Mouse (Mus musculus) hindbrain, embryonic 15.5 days (tissue): ENCODE results near the gene Brsk2. TPM values are rescaled to one million over a fixed set of nuclear protein-coding genes. Genes with fewer than 3 reads are reported as not detected.

Experiments used
- ATAC-seq: fragments of 200-750 bp; cut with Nextera tagmentation; 2 replicates; pipeline ENCODE4 v1.8.0; 2017; ENCODE audit warnings: low read depth, moderate number of reproducible peaks, moderate TSS enrichment; ENCODE audit not compliant: low FRiP score
- H3K27ac ChIP-seq: fragments of 300-500 bp; sonication (generic); replicated peaks from 2 replicates; pipeline ENCODE4 v1.5.1; 2015; ENCODE audit warnings: mild to moderate bottlenecking, inconsistent platforms
- H3K27me3 ChIP-seq: fragments of 300-500 bp; sonication (generic); 2 replicates; pipeline ENCODE4 v1.6.1; 2015; ENCODE audit warnings: control low read depth, inconsistent platforms
- H3K36me3 ChIP-seq: fragments of 300-500 bp; sonication (generic); 2 replicates; pipeline ENCODE4 v1.6.1; 2015; ENCODE audit warnings: control low read depth, inconsistent platforms
- H3K4me1 ChIP-seq: fragments of 300-500 bp; sonication (generic); replicated peaks from 2 replicates; pipeline ENCODE4 v1.6.1; 2015; ENCODE audit warnings: control low read depth, inconsistent platforms
- H3K4me2 ChIP-seq: fragments of 300-500 bp; sonication (generic); 2 replicates; pipeline ENCODE4 v1.6.1; 2015; ENCODE audit warnings: moderate library complexity, mild to moderate bottlenecking, inconsistent platforms
- H3K4me3 ChIP-seq: fragments of 300-500 bp; sonication (generic); 2 replicates; pipeline ENCODE4 v1.5.1; 2015; ENCODE audit warnings: mild to moderate bottlenecking, inconsistent platforms
- H3K9ac ChIP-seq: fragments of 300-500 bp; sonication (generic); 2 replicates; pipeline ENCODE4 v1.6.1; 2015; ENCODE audit warnings: inconsistent platforms
- H3K9me3 ChIP-seq: fragments of 300-500 bp; sonication (generic); 2 replicates; pipeline ENCODE4 v1.6.1; 2016; ENCODE audit warnings: control low read depth, inconsistent platforms
- WGBS: fragments of 180-500 bp; shearing (Covaris S2); methylation state at CpG from one replicate; pipeline ENCODE4 v1.1.7; 2015; 5-methylcytosine and 5-hydroxymethylcytosine counted together
- polyA plus RNA-seq: library from polyadenylated mRNA; unstranded; fragments of >200 nt; fragmentation: Nextera tagmentation; extraction: Ambion mirVana; gene quantifications from 2 replicates; pipeline ENCODE4 v1.2.1, GENCODE M21; 2015

Brsk2 gene
- polyA plus RNA-seq, 1 experiment from 2014 or later: 23.1 TPM

- no peak overlapping the region for H3K4me2 ChIP-seq
- ATAC-seq: peak; percentile 38; the same call in 1 of the 2 replicates
- no peak overlapping the region for H3K9ac ChIP-seq
- H3K27ac ChIP-seq: 0 out of 2 replicates have a peak overlapping the region, but pooled peaks have one; percentile 22
- no peak overlapping the region for H3K4me3 ChIP-seq
- H3K27me3 ChIP-seq: no peaks in the 10 kb centered on the region
- WGBS: 70% methylated on average over 4 of the region's 4 CpGs
- no peaks in the 10 kb centered on the region for H3K9me3 ChIP-seq
- no peaks in the 10 kb centered on the region for H3K36me3 ChIP-seq
- peaks cover 97% of the 10 kb centered on the region for H3K4me1 ChIP-seq
Observed at GRCm38 (mm10) chr7:141957524-141958051, 8.0 kb downstream of the Brsk2 start.

- no peaks in the 10 kb centered on the region for H3K9me3 ChIP-seq
- H3K9ac ChIP-seq: no peak overlapping the region
- WGBS: 90% methylated on average over 2 of the region's 2 CpGs
- ATAC-seq: no peak
- H3K27me3 ChIP-seq: no peaks in the 10 kb centered on the region
- no peak overlapping the region for H3K4me3 ChIP-seq
- peaks cover 97% of the 10 kb centered on the region for H3K4me1 ChIP-seq
- no peak overlapping the region for H3K27ac ChIP-seq
- no peak overlapping the region for H3K4me2 ChIP-seq
- no peaks in the 10 kb centered on the region for H3K36me3 ChIP-seq
Observed at GRCm38 (mm10) chr7:141958211-141958610, 8.7 kb downstream of the Brsk2 start.

GRCm38 (mm10) chr7:141959133-141959532, 9.6 kb downstream of the Brsk2 start:
- Histone ChIP-seq H3K4me1 (peaks cover 91% of the 10 kb centered on the region), H3K4me2 (no peak overlapping the region), H3K4me3 (no peak overlapping the region), H3K27me3 (no peaks in the 10 kb centered on the region), H3K9ac (no peak overlapping the region), H3K9me3 (no peaks in the 10 kb centered on the region), H3K36me3 (no peaks in the 10 kb centered on the region), H3K27ac (no peak overlapping the region)
- no peak for ATAC-seq
- WGBS: 85% methylated on average over 1 of the region's 1 CpGs

- Histone ChIP-seq H3K9me3 (no peaks in the 10 kb centered on the region), H3K27me3 (no peaks in the 10 kb centered on the region), H3K36me3 (no peaks in the 10 kb centered on the region), H3K4me2 (no peak overlapping the region), H3K27ac (no peak overlapping the region), H3K4me3 (no peak overlapping the region), H3K4me1 (peaks cover 84% of the 10 kb centered on the region), H3K9ac (no peak overlapping the region)
- WGBS: 88% methylated on average over 2 of the region's 2 CpGs
- no peak for ATAC-seq
Observed at GRCm38 (mm10) chr7:141960926-141961325, 11.4 kb downstream of the Brsk2 start.

GRCm38 (mm10) chr7:141961491-141961890, 11.9 kb downstream of the Brsk2 start:
- no peak overlapping the region for H3K4me2 ChIP-seq
- H3K4me3 ChIP-seq: no peak overlapping the region
- no peak for ATAC-seq
- H3K9ac ChIP-seq: no peak overlapping the region
- no peaks in the 10 kb centered on the region for H3K36me3 ChIP-seq
- H3K4me1 ChIP-seq: peaks cover 84% of the 10 kb centered on the region
- no peaks in the 10 kb centered on the region for H3K27me3 ChIP-seq
- H3K9me3 ChIP-seq: no peaks in the 10 kb centered on the region
- WGBS: 61% methylated on average over 3 of the region's 3 CpGs
- H3K27ac ChIP-seq: no peak overlapping the region

- Histone ChIP-seq H3K9ac (no peak overlapping the region), H3K4me3 (no peak overlapping the region), H3K4me2 (no peak overlapping the region), H3K4me1 (peaks cover 81% of the 10 kb centered on the region), H3K27ac (no peak overlapping the region), H3K27me3 (no peaks in the 10 kb centered on the region), H3K36me3 (no peaks in the 10 kb centered on the region), H3K9me3 (no peaks in the 10 kb centered on the region)
- ATAC-seq: peak; percentile 12; the same call in 1 of the 2 replicates
- WGBS: 86% methylated on average over 3 of the region's 3 CpGs
Observed at GRCm38 (mm10) chr7:141962521-141962920, 13.0 kb downstream of the Brsk2 start.

- ATAC-seq: no peak
- Histone ChIP-seq H3K4me3 (no peak overlapping the region), H3K27me3 (no peaks in the 10 kb centered on the region), H3K9ac (no peak overlapping the region), H3K4me2 (no peak overlapping the region), H3K9me3 (no peaks in the 10 kb centered on the region), H3K4me1 (peaks cover 83% of the 10 kb centered on the region), H3K36me3 (no peaks in the 10 kb centered on the region), H3K27ac (no peak overlapping the region)
- WGBS: 85% methylated on average over 2 of the region's 2 CpGs
Observed at GRCm38 (mm10) chr7:141966281-141966680, 16.7 kb downstream of the Brsk2 start.

- Histone ChIP-seq H3K27me3 (no peaks in the 10 kb centered on the region), H3K27ac (no peak overlapping the region), H3K4me3 (no peak overlapping the region), H3K4me2 (no peak overlapping the region), H3K9ac (no peak overlapping the region), H3K36me3 (no peaks in the 10 kb centered on the region), H3K9me3 (no peaks in the 10 kb centered on the region), H3K4me1 (peaks cover 54% of the 10 kb centered on the region)
- 51% methylated on average over 7 of the region's 7 CpGs for WGBS
- ATAC-seq: 0 out of 2 replicates have a peak, but pooled peaks have one; percentile 17
Observed at GRCm38 (mm10) chr7:141972831-141973619, 23.5 kb downstream of the Brsk2 start.

- Histone ChIP-seq H3K9ac (no peak overlapping the region), H3K9me3 (no peaks in the 10 kb centered on the region), H3K36me3 (no peaks in the 10 kb centered on the region), H3K4me2 (no peak overlapping the region), H3K27me3 (no peaks in the 10 kb centered on the region), H3K4me3 (no peak overlapping the region), H3K27ac (no peak overlapping the region), H3K4me1 (peaks cover 15% of the 10 kb centered on the region)
- peak; percentile 13; the same call in 1 of the 2 replicates for ATAC-seq
- WGBS: 49% methylated on average over 6 of the region's 6 CpGs
Observed at GRCm38 (mm10) chr7:141978003-141978402, 28.5 kb downstream of the Brsk2 start.

- Histone ChIP-seq H3K4me1 (peaks cover 11% of the 10 kb centered on the region), H3K27ac (no peak overlapping the region), H3K9me3 (no peaks in the 10 kb centered on the region), H3K9ac (no peak overlapping the region), H3K27me3 (no peaks in the 10 kb centered on the region), H3K4me2 (no peak overlapping the region), H3K4me3 (no peak overlapping the region), H3K36me3 (no peaks in the 10 kb centered on the region)
- ATAC-seq: no peak
- 93% methylated on average over 4 of the region's 4 CpGs for WGBS
Observed at GRCm38 (mm10) chr7:141979247-141979646, 29.7 kb downstream of the Brsk2 start.

- peaks cover 8% of the 10 kb centered on the region for H3K36me3 ChIP-seq
- WGBS: 93% methylated on average over 7 of the region's 7 CpGs
- H3K4me2 ChIP-seq: no peak overlapping the region
- ATAC-seq: no peak
- H3K9me3 ChIP-seq: no peaks in the 10 kb centered on the region
- no peaks in the 10 kb centered on the region for H3K27me3 ChIP-seq
- H3K9ac ChIP-seq: no peak overlapping the region
- H3K4me3 ChIP-seq: no peak overlapping the region
- no peak overlapping the region for H3K27ac ChIP-seq
- peaks cover 11% of the 10 kb centered on the region for H3K4me1 ChIP-seq
Observed at GRCm38 (mm10) chr7:141981237-141981636, 31.7 kb downstream of the Brsk2 start.

- ATAC-seq: no peak
Observed at GRCm38 (mm10) chr7:141988314-141988806, 38.8 kb downstream of the Brsk2 start.

More at GRCm38 (mm10) chr7:141988314-141988806, 38.8 kb downstream of the Brsk2 start:
- H3K27ac ChIP-seq: no peak overlapping the region
- H3K9ac ChIP-seq: no peak overlapping the region
- no peaks in the 10 kb centered on the region for H3K4me1 ChIP-seq
- H3K27me3 ChIP-seq: no peaks in the 10 kb centered on the region
- no peaks in the 10 kb centered on the region for H3K9me3 ChIP-seq
- H3K4me2 ChIP-seq: no peak overlapping the region
- no peak overlapping the region for H3K4me3 ChIP-seq
- peaks cover 55% of the 10 kb centered on the region for H3K36me3 ChIP-seq
- WGBS: 83% methylated on average over 7 of the region's 7 CpGs
